Mouse (Mus musculus) lung, postnatal 14 days (tissue): ENCODE measurements at regions not wholly inside any gene's neighbourhood (a gene's known extent, or its start where the extent isn't known, plus 50 kb on each side); places are given as distances from the start of the nearest gene placed in this dataset.

Experiments
- DNase-seq: peaks from one replicate; pipeline ENCODE4 v3.0.0; 2021

DNA sequence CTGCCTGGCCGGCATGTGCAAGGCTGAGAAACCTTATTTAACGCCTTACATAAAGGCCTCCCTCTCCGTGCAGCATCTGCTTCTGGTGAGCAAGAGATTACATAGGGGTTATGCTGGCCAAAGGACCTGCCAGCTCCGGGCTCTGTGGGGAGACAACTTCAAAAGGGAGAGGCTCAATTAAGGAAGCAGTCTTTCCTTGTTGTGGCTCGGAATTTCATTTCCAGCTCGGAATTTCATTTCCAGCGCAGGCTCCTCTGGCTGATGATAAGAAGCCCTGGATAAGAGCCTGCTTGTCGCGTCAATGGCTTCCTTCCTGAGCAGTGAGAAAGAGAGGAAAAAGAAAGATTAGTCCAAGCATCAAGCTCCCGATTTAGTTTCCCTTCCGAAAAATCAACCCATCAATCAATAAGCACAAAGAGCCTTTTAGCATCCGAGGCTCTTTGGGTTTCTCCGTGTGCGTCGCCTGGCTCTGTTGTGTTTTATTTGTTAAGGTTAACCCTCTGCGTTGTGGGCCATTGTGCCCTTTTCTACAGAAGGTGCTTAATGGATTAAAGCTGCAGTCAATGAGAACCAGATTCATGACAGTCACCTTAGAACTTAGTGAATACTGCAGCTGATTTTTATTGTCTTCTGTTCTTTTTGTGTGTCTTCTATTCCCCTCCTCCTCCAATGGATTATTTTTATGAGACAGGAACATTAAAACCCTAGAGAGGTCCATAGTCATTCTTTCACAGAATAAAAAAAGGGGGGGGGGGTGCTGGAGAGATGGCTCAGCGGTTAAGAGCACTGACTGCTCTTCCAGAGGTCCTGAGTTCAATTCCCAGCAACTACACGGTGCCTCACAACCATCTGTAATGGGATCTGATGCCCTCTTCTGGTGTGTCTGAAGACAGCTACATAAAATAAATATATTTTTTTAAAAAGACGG lies 218.3 kb downstream of the Myo1b start:
- peak; percentile 13 for DNase-seq

GRCm38 (mm10) chr1:51696471-51696870 lies 218.2 kb upstream of the Nabp1 start:
- DNase-seq: no peak

- no peak for DNase-seq
These were observed 212.7 kb upstream of the Nabp1 start for GRCm38 (mm10) chr1:51690878-51691277.

- peak; percentile 23 for DNase-seq
These were observed 211.4 kb upstream of the Nabp1 start for GRCm38 (mm10) chr1:51689461-51690223.

GRCm38 (mm10) chr1:51688946-51689345 lies 210.7 kb upstream of the Nabp1 start:
- DNase-seq: no peak

GRCm38 (mm10) chr1:51688224-51688545 lies 210.0 kb upstream of the Nabp1 start:
- no peak for DNase-seq

- no peak for DNase-seq
These were observed 209.4 kb upstream of the Nabp1 start for GRCm38 (mm10) chr1:51687484-51688223.

GRCm38 (mm10) chr1:51686759-51687158 lies 208.5 kb upstream of the Nabp1 start:
- DNase-seq: no peak

GRCm38 (mm10) chr1:51682273-51682672 lies 204.0 kb upstream of the Nabp1 start:
- DNase-seq: no peak

DNA sequence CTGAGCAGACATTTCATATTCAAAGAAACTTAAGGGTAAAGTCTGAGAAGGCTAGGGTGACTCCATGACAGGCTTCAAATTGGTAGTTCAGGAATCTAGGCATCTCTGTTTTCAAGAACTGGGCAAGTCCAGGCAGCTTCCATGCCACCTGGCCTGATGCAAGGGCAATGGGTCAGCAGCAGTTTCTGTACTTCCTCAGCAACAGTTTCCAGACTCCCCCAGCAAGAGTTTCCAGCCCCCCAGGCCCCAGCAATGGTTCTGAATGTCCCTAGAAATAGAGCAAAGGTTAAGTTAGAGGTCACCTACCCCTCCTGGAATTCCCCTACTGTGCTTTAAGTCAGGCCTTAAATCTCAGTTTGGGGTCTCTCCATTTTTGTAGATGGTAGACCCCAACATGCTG lies 203.6 kb upstream of the Nabp1 start:
- DNase-seq: no peak

DNA sequence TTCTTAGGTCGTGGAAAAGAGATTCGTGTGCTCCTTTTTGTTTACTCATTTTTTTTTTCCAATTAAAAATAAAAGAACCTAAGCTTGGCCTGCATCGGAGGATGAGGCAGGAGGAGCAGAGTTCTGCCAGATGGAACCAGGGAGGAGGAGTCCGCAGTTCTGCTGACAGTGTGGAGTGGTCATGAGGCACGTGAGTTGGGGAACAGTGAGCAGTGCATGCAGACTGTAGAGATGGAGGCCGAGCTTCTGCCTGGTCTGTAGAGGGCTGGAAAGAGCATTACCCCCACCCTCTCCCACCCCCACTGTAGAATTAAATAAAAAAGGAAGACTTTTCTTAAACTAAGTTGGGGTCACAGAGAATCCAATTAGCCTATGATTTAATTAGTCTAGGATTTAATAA lies 202.5 kb upstream of the Nabp1 start:
- no peak for DNase-seq

DNA sequence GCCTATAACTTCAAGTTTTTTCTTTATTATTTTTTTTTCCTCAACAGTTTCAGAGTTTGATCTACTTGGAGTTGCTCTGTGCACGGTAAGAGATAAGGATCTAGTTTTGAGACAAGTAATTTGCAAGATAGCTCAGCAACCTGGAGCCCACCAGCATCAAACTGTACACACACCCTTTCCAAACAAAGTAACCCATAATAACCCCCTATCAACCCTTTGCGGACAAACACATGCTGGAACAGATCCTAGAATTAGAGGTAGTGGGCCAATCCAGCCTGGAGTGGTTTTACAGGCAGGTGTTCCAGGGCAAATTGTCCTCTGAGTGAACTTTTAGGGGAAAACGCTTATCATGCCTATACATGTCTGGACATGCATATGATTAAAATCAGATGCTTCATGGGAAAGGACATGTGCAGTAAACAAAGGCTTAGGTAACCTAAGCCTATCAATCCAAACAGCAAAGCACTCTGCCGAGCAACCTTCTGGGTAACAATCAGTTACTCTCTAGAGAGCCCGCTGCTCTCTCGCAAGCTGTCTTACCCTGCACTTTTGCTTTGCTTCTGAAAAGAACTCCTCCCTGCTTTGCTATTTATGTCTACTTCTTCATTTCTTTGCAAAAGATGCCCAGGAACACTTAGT lies 200.2 kb upstream of the Nabp1 start:
- DNase-seq: no peak

- DNase-seq: peak; percentile 26
These were observed 199.6 kb upstream of the Nabp1 start for GRCm38 (mm10) chr1:51677802-51678201.

GRCm38 (mm10) chr1:51671691-51672090 lies 193.5 kb upstream of the Nabp1 start:
- DNase-seq: no peak

DNA sequence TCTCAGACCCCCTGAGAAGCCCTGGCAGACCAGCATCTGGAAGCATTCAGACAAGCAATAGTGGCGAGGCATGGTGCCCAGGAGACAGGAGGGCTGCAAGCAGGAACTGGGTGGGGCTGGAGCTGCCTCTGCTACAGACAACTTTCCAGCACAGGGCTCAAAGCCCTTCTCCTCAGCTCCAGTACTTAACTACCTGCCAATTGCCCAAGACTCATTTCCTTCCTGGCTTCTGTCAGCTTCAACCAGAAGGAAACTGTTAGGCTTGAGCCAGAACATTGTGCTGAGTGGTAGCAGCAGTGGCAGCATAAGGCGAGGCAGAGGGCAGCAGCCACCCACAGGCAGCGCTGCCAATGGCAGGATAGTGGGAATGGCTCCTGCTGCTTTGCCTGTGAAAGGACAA lies 193.1 kb upstream of the Nabp1 start:
- DNase-seq: peak; percentile 39

GRCm38 (mm10) chr1:51670009-51670408 lies 191.8 kb upstream of the Nabp1 start:
- no peak for DNase-seq

- DNase-seq: peak; percentile 14
These were observed 190.7 kb upstream of the Nabp1 start for GRCm38 (mm10) chr1:51668881-51669280.

DNA sequence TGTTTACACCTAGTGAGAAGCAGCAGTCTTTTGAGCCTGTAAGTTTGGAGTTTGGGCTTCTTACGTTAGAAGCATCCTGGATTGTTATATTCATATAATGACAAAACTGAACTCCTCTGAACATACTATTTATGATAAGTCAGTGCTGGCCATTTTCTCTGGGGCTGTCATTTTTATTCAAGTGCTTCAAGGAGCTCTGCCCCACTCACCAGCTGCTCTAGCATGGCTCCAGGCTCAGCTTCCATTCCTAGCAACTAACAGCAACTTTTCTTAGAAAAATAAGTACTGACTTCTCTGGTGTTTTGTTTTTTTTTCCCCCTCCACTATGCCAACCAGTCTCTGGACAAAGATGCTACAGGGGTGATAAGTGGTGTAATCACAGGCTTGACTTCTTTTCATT lies 182.3 kb upstream of the Nabp1 start:
- DNase-seq: no peak

- no peak for DNase-seq
These were observed 179.0 kb upstream of the Nabp1 start for GRCm38 (mm10) chr1:51657203-51657602.

- peak; percentile 41 for DNase-seq
These were observed 172.4 kb upstream of the Nabp1 start for GRCm38 (mm10) chr1:51650653-51650995.

GRCm38 (mm10) chr1:51649963-51650652 lies 171.9 kb upstream of the Nabp1 start:
- DNase-seq: no peak

DNA sequence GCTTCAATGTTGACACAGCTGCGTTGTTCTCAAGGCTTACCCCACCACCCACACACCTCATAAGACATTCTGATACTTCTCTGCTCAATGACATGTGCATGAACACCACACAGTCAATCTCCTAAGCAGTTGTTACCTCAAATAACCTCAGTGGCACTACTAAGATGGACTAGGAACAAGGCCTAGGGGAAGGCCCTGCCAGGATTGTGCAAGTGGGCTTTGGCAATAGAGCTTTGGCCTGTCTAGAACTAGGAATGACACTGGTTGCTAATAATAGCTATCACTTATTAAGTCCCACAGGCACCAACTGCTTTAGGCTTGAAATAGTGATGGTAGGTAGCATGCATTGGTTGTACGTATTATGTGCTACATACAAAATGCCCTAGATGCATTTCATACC lies 169.7 kb upstream of the Nabp1 start:
- DNase-seq: peak; percentile 58
